Mouse (Mus musculus): ENCODE data around the gene Oaz3.

Gene Oaz3

GRCm38 (mm10) chr3:94456529-94457000 lies 12.8 kb upstream of the Oaz3 start:
- peak; percentile 93 for DNase-seq (ENCODE audit: low read depth, low spot score)

GRCm38 (mm10) chr3:94449377-94449776 lies 5.7 kb upstream of the Oaz3 start:
- DNase-seq (ENCODE audit: low read depth, low spot score) = no peak

- DNase-seq (ENCODE audit: low read depth, low spot score) = peak; percentile 97
Measured at GRCm38 (mm10) chr3:94442951-94443596, 641 bp downstream of the Oaz3 start, which contains the start of gene Mrpl9. Gene Mrpl9, plus strand, starts transcription at chr3:94443318.

- no peak for DNase-seq (ENCODE audit: low read depth, low spot score)
Measured at GRCm38 (mm10) chr3:94441182-94441581, 2.5 kb downstream of the Oaz3 start.

- no peak for DNase-seq (ENCODE audit: low read depth, low spot score)
Measured at GRCm38 (mm10) chr3:94436420-94436819, 7.3 kb downstream of the Oaz3 start.

GRCm38 (mm10) chr3:94434305-94434704 lies 9.4 kb downstream of the Oaz3 start:
- no peak for DNase-seq (ENCODE audit: low read depth, low spot score)

GRCm38 (mm10) chr3:94430980-94431379 lies 12.7 kb downstream of the Oaz3 start:
- no peak for DNase-seq (ENCODE audit: low read depth, low spot score)

- DNase-seq (ENCODE audit: low read depth, low spot score) = peak; percentile 96
Measured at GRCm38 (mm10) chr3:94413031-94413679, 30.6 kb downstream of the Oaz3 start, which contains the start of gene Tdrkh. Gene Tdrkh, plus strand, starts transcription at chr3:94413273.

- no peak for DNase-seq (ENCODE audit: low read depth, low spot score)
Measured at GRCm38 (mm10) chr3:94412530-94412929, 31.2 kb downstream of the Oaz3 start.

GRCm38 (mm10) chr3:94405561-94405960 lies 38.2 kb downstream of the Oaz3 start:
- DNase-seq (ENCODE audit: low read depth, low spot score) = no peak

GRCm38 (mm10) chr3:94404366-94405054 lies 39.2 kb downstream of the Oaz3 start:
- no peak for DNase-seq (ENCODE audit: low read depth, low spot score)

GRCm38 (mm10) chr3:94402451-94402850 lies 41.3 kb downstream of the Oaz3 start:
- no peak for DNase-seq (ENCODE audit: low read depth, low spot score)

- DNase-seq (ENCODE audit: low read depth, low spot score) = no peak
Measured at GRCm38 (mm10) chr3:94399663-94400310, 43.9 kb downstream of the Oaz3 start.

- no peak for DNase-seq (ENCODE audit: low read depth, low spot score)
Measured at GRCm38 (mm10) chr3:94398943-94399481, 44.7 kb downstream of the Oaz3 start.

- DNase-seq (ENCODE audit: low read depth, low spot score) = no peak
Measured at GRCm38 (mm10) chr3:94398217-94398616, 45.5 kb downstream of the Oaz3 start, which contains the start of gene Lingo4. Gene Lingo4, plus strand, starts transcription at chr3:94398517.

GRCm38 (mm10) chr3:94396851-94397250 lies 46.9 kb downstream of the Oaz3 start:
- no peak for DNase-seq (ENCODE audit: low read depth, low spot score)

- DNase-seq (ENCODE audit: low read depth, low spot score) = no peak
Measured at GRCm38 (mm10) chr3:94396336-94396735, 47.4 kb downstream of the Oaz3 start.

GRCm38 (mm10) chr3:94393049-94393448 lies 50.7 kb downstream of the Oaz3 start:
- no peak for DNase-seq (ENCODE audit: low read depth, low spot score)

- no peak for DNase-seq (ENCODE audit: low read depth, low spot score)
Measured at GRCm38 (mm10) chr3:94392128-94392527, 51.6 kb downstream of the Oaz3 start.

- DNase-seq (ENCODE audit: low read depth, low spot score) = no peak
Measured at GRCm38 (mm10) chr3:94391001-94391400, 52.7 kb downstream of the Oaz3 start.

GRCm38 (mm10) chr3:94389420-94389819 lies 54.3 kb downstream of the Oaz3 start:
- DNase-seq (ENCODE audit: low read depth, low spot score) = no peak

GRCm38 (mm10) chr3:94388047-94388446 lies 55.7 kb downstream of the Oaz3 start:
- no peak for DNase-seq (ENCODE audit: low read depth, low spot score)

All from forelimb bud, embryonic 11.5 days (tissue).